Mouse (Mus musculus) MEL (cell line): Measurements from ENCODE around the gene Rmnd5b. TPM values are rescaled to one million over a fixed set of nuclear protein-coding genes. Genes with fewer than 3 reads are reported as not detected.

Experiments used
- DNase-seq: peaks from one replicate; pipeline ENCODE4 v3.0.0; 2011; ENCODE audit warnings: low read depth, low spot score
- H3K27ac ChIP-seq: 2 replicates; pipeline ENCODE4 v1.5.1; 2012; ENCODE audit warnings: low read depth, mild to moderate bottlenecking, control low read depth, low read length, moderate library complexity; ENCODE audit not compliant: control insufficient read depth
- H3K27me3 ChIP-seq, 2 experiments: fragments of 150-350 bp in 1 of 2; sonication (generic) in 1 of 2; 2 replicates each; pipeline ENCODE4 v1.6.1; 2012; ENCODE audit warnings: low read length in 2 of 2, mild to moderate bottlenecking in 2 of 2, improper control_type of control experiment in 1 of 2, moderate library complexity in 1 of 2; ENCODE audit not compliant: insufficient read depth in 2 of 2, control insufficient read depth in 1 of 2
- H3K36me3 ChIP-seq, 2 experiments: 2 replicates each; pipeline ENCODE4 v1.6.1; 2012 to 2014; ENCODE audit warnings: low read length in 2 of 2, improper control_type of control experiment in 1 of 2, inconsistent platforms in 1 of 2, mild to moderate bottlenecking in 1 of 2; ENCODE audit not compliant: insufficient read depth in 2 of 2, control insufficient read depth in 1 of 2
- H3K4me1 ChIP-seq, 2 experiments: fragments of 150-350 bp in 1 of 2; sonication (generic) in 1 of 2; 2 replicates each; pipeline ENCODE4 v1.6.1; 2012; ENCODE audit warnings: low read length in 2 of 2, improper control_type of control experiment in 1 of 2, mild to moderate bottlenecking in 1 of 2; ENCODE audit not compliant: insufficient read depth in 2 of 2, control insufficient read depth in 1 of 2
- H3K4me3 ChIP-seq, 2 experiments: fragments of 150-350 bp in 1 of 2; sonication (generic) in 1 of 2; 2 replicates each; pipeline ENCODE4 v1.5.1; 2012; ENCODE audit warnings: low read depth in 2 of 2, low read length in 2 of 2, mild to moderate bottlenecking in 2 of 2, moderate library complexity in 2 of 2, control low read depth in 1 of 2, improper control_type of control experiment in 1 of 2; ENCODE audit not compliant: control insufficient read depth in 1 of 2, insufficient read depth in 1 of 2
- H3K79me2 ChIP-seq: 2 replicates; pipeline ENCODE4 v1.6.1; 2012; ENCODE audit warnings: mild to moderate bottlenecking, low read length, moderate library complexity; ENCODE audit not compliant: control insufficient read depth, poor library complexity, insufficient read depth
- H3K9ac ChIP-seq: 2 replicates; pipeline ENCODE4 v1.6.1; 2012; ENCODE audit warnings: low read depth, mild to moderate bottlenecking, control low read depth, low read length, moderate library complexity; ENCODE audit not compliant: control insufficient read depth, poor library complexity, severe bottlenecking
- H3K9me3 ChIP-seq: fragments of 150-350 bp; sonication (generic); replicated peaks from 2 replicates; pipeline ENCODE4 v1.6.1; 2012; ENCODE audit warnings: mild to moderate bottlenecking, low read length, improper control_type of control experiment, moderate library complexity; ENCODE audit not compliant: insufficient read depth
- BHLHE40 ChIP-seq: IDR thresholded peaks from 2 replicates; pipeline ENCODE4 v1.6.1; 2012; ENCODE audit warnings: low read depth, mild to moderate bottlenecking, inconsistent platforms, low read length, improper control_type of control experiment, borderline replicate concordance
- ELF1 ChIP-seq: IDR thresholded peaks from 2 replicates; pipeline ENCODE4 v1.6.1; 2014; ENCODE audit warnings: low read depth, mild to moderate bottlenecking, inconsistent platforms, low read length, improper control_type of control experiment, moderate library complexity
- EP300 ChIP-seq, 2 experiments: IDR thresholded peaks; 2 replicates each; pipeline ENCODE4 v1.6.1; 2011; ENCODE audit warnings: improper control_type of control experiment in 2 of 2, low read length in 2 of 2, low read depth in 1 of 2, mild to moderate bottlenecking in 1 of 2
- ETS1 ChIP-seq: IDR thresholded peaks from 2 replicates; pipeline ENCODE4 v1.6.1; 2012; ENCODE audit warnings: low read depth, mild to moderate bottlenecking, inconsistent platforms, low read length, improper control_type of control experiment, moderate library complexity
- GATA1 ChIP-seq: IDR thresholded peaks from 2 replicates; pipeline ENCODE4 v1.6.1; 2011; ENCODE audit warnings: low read depth, low read length, improper control_type of control experiment
- HCFC1 ChIP-seq: IDR thresholded peaks from 2 replicates; pipeline ENCODE4 v1.6.1; 2012; ENCODE audit warnings: low read depth, mild to moderate bottlenecking, inconsistent platforms, low read length, improper control_type of control experiment, moderate library complexity
- JUND ChIP-seq: IDR thresholded peaks from 2 replicates; pipeline ENCODE4 v1.6.1; 2011; ENCODE audit warnings: low read depth, mild to moderate bottlenecking, improper control_type of control experiment, low read length
- MAX ChIP-seq: IDR thresholded peaks from 2 replicates; pipeline ENCODE4 v1.6.1; 2011; ENCODE audit warnings: low read length, improper control_type of control experiment
- MAZ ChIP-seq: IDR thresholded peaks from 2 replicates; pipeline ENCODE4 v1.6.1; 2012; ENCODE audit warnings: low read depth, mild to moderate bottlenecking, inconsistent platforms, low read length, improper control_type of control experiment
- NRF1 ChIP-seq: IDR thresholded peaks from 2 replicates; pipeline ENCODE4 v1.6.1; 2014; ENCODE audit warnings: low read depth, mild to moderate bottlenecking, inconsistent platforms, low read length, improper control_type of control experiment, moderate library complexity; ENCODE audit not compliant: poor library complexity, insufficient read depth, severe bottlenecking
- RCOR1 ChIP-seq: IDR thresholded peaks from 2 replicates; pipeline ENCODE4 v1.6.1; 2012; ENCODE audit warnings: low read depth, mild to moderate bottlenecking, inconsistent platforms, low read length, improper control_type of control experiment
- SIN3A ChIP-seq: IDR thresholded peaks from 2 replicates; pipeline ENCODE4 v1.6.1; 2012; ENCODE audit warnings: low read length, improper control_type of control experiment, inconsistent platforms
- TCF12 ChIP-seq: IDR thresholded peaks from 2 replicates; pipeline ENCODE4 v1.6.1; 2014; ENCODE audit warnings: low read depth, mild to moderate bottlenecking, inconsistent platforms, low read length, improper control_type of control experiment, moderate library complexity
- USF2 ChIP-seq, 2 experiments: IDR thresholded peaks; 2 replicates each; pipeline ENCODE4 v1.6.1; 2011 to 2012; ENCODE audit warnings: improper control_type of control experiment in 2 of 2, low read length in 2 of 2, borderline replicate concordance in 1 of 2, inconsistent platforms in 1 of 2, low read depth in 1 of 2, mild to moderate bottlenecking in 1 of 2; ENCODE audit not compliant: insufficient read depth in 1 of 2
- ZKSCAN1 ChIP-seq: IDR thresholded peaks from 2 replicates; pipeline ENCODE4 v1.6.1; 2012; ENCODE audit warnings: low read depth, mild to moderate bottlenecking, inconsistent platforms, low read length, improper control_type of control experiment, moderate library complexity
- ZMIZ1 ChIP-seq: IDR thresholded peaks from 2 replicates; pipeline ENCODE4 v1.6.1; 2012; ENCODE audit warnings: low read depth, mild to moderate bottlenecking, inconsistent platforms, low read length, improper control_type of control experiment, moderate library complexity
- polyA plus RNA-seq, 2 experiments: library from polyadenylated mRNA; stranded (reverse) in 1 of 2; unstranded in 1 of 2; fragments of >175 nt in 1 of 2; fragments of >200 nt in 1 of 2; gene quantifications; 2 replicates each; pipeline versions ENCODE4 v1.2.1 to v1.2.4; 2012; ENCODE audit warnings: low replicate concordance in 2 of 2, low read depth in 1 of 2; ENCODE audit not compliant: insufficient read length in 2 of 2, insufficient read depth in 1 of 2, missing spikeins in 1 of 2
- total RNA-seq: library from RNA; depleted of rRNA; stranded (reverse); fragments of 300-350 nt; gene quantifications from 2 replicates; pipeline ENCODE4 v1.2.3, GENCODE M21; 2012

The Rmnd5b gene
- total and polyA plus RNA-seq, 3 experiments = 52.5 to 63.0 TPM; not detected in 1

GRCm38 (mm10) chr11:51679466-51679865 lies 43.8 kb upstream of the Rmnd5b start:
- Histone ChIP-seq H3K4me1 (peaks cover 0 to 10% of the 10 kb centered on the region in 2 experiments; a peak in 3 of 4 replicates), H3K36me3 (peaks cover 0 to 3% of the 10 kb centered on the region in 2 experiments; a peak in 1 of 4 replicates), H3K4me3 (no peak overlapping the region), H3K27me3 (no peaks in the 10 kb centered on the region), H3K27ac (no peak overlapping the region), H3K79me2 (no peaks in the 10 kb centered on the region), H3K9me3 (no peaks in the 10 kb centered on the region), H3K9ac (no peak overlapping the region)
- DNase-seq = no peak
- TF ChIP-seq USF2 (IDR thresholded peaks at IDR 0.05; ENCODE audit: borderline replicate concordance in 1 of 2, insufficient read depth in 1 of 2, low read depth in 1 of 2, low read length in 2 of 2) = no peak
- no peak for TF ChIP-seq SIN3A
- TF ChIP-seq GATA1 = no peak
- no peak for TF ChIP-seq MAZ
- TF ChIP-seq EP300 (IDR thresholded peaks at IDR 0.05; ENCODE audit: low read depth in 1 of 2, low read length in 2 of 2) = no peak
- no peak for TF ChIP-seq BHLHE40
- no peak for TF ChIP-seq ELF1
- TF ChIP-seq JUND = no peak

GRCm38 (mm10) chr11:51677737-51678418 lies 42.2 kb upstream of the Rmnd5b start:
- Histone ChIP-seq H3K9me3 (no peaks in the 10 kb centered on the region), H3K27ac (peak overlapping the region; percentile 22), H3K27me3 (no peaks in the 10 kb centered on the region), H3K9ac (no peak overlapping the region), H3K36me3 (peaks cover 0 to 3% of the 10 kb centered on the region in 2 experiments; a peak in 1 of 4 replicates), H3K79me2 (no peaks in the 10 kb centered on the region), H3K4me3 (no peak overlapping the region), H3K4me1 (peaks cover 0 to 10% of the 10 kb centered on the region in 2 experiments; a peak in 3 of 4 replicates)
- 0 out of 2 replicates have a peak, but pooled peaks have one; percentile 29 for TF ChIP-seq HCFC1
- TF ChIP-seq TCF12 = 0 out of 2 replicates have a peak, but pooled peaks have one; percentile 33
- TF ChIP-seq ZKSCAN1 = no peak
- TF ChIP-seq EP300 (IDR thresholded peaks at IDR 0.05; ENCODE audit: low read depth in 1 of 2, low read length in 2 of 2) = peak; percentile 42 to 46
- TF ChIP-seq NRF1 = no peak
- TF ChIP-seq ZMIZ1 = no peak
- no peak for TF ChIP-seq MAX
- peak; percentile 47; the same call in 1 of the 2 replicates for TF ChIP-seq ETS1
- 0 out of 2 replicates have a peak, but pooled peaks have one; percentile 12 for TF ChIP-seq GATA1
- 0 out of 2 replicates have a peak, but pooled peaks have one; percentile 18 for TF ChIP-seq BHLHE40
- peak; percentile 39; the same call in 1 of the 2 replicates for TF ChIP-seq RCOR1
- TF ChIP-seq ELF1 = 0 out of 2 replicates have a peak, but pooled peaks have one; percentile 20
- no peak for TF ChIP-seq JUND
- peak; percentile 62 for TF ChIP-seq SIN3A
- DNase-seq = peak; percentile 81
